Mouse (Mus musculus): ENCODE data around the gene Abhd16a. TPM values are rescaled to one million over a fixed set of nuclear protein-coding genes. Genes with fewer than 3 reads are reported as not detected.
A peak's percentile ranks its signal among the peaks of the same experiment; 100 is the strongest.

Abhd16a gene
- 10 to 100 TPM; 71.8 to 95.8 TPM for total RNA-seq (2021)
- polyA plus RNA-seq (2012; rRNA removed): 219 and 291 TPM in 2 replicates
- long read RNA-seq, transcript Abhd16a-201 (20 exons, 1,945 nt): major isoform, 106 of 121 reads
- long read RNA-seq, partial matches to known transcripts: 11 of 121 reads
- long read RNA-seq, other reads (novel, unspliced or antisense): 4 of 121 reads

GRCm38 (mm10) chr17:35088825-35089644 lies at the start of gene Abhd16a:
Gene Abhd16a (plus strand): TSS chr17:35089263.
- peak; percentile 96 for DNase-seq

- DNase-seq: no peak
These were observed 45.3 kb upstream of the Abhd16a start for GRCm38 (mm10) chr17:35043794-35044193.

- DNase-seq: no peak
These were observed 43.9 kb upstream of the Abhd16a start for GRCm38 (mm10) chr17:35044904-35045806.

- DNase-seq: no peak
These were observed 43.0 kb upstream of the Abhd16a start for GRCm38 (mm10) chr17:35045807-35046680.

GRCm38 (mm10) chr17:35046681-35047455 lies 42.2 kb upstream of the Abhd16a start, which contains the start of gene Msh5:
Gene Msh5 (minus strand): TSS chr17:35046745.
- peak; percentile 98 for DNase-seq

GRCm38 (mm10) chr17:35047688-35048087 lies 41.4 kb upstream of the Abhd16a start:
- no peak for DNase-seq

GRCm38 (mm10) chr17:35048149-35048931 lies 40.7 kb upstream of the Abhd16a start:
- DNase-seq: no peak

- no peak for DNase-seq
These were observed 40.1 kb upstream of the Abhd16a start for GRCm38 (mm10) chr17:35048932-35049440.

GRCm38 (mm10) chr17:35049561-35050016 lies 39.5 kb upstream of the Abhd16a start, which contains the start of gene Clic1:
Gene Clic1 (plus strand): TSS chr17:35049966.
- DNase-seq: peak; percentile 51

- DNase-seq: peak; percentile 86
These were observed 38.8 kb upstream of the Abhd16a start for GRCm38 (mm10) chr17:35050126-35050750.

GRCm38 (mm10) chr17:35051156-35052086 lies 37.6 kb upstream of the Abhd16a start:
- peak; percentile 86 for DNase-seq

- DNase-seq: no peak
These were observed 36.7 kb upstream of the Abhd16a start for GRCm38 (mm10) chr17:35052271-35052798.

- no peak for DNase-seq
These were observed 33.2 kb upstream of the Abhd16a start for GRCm38 (mm10) chr17:35055691-35056495.

- no peak for DNase-seq
These were observed 32.0 kb upstream of the Abhd16a start for GRCm38 (mm10) chr17:35057090-35057489.

- no peak for DNase-seq
These were observed 30.7 kb upstream of the Abhd16a start for GRCm38 (mm10) chr17:35058316-35058715.
